Mouse (Mus musculus) lung, embryonic 15.5 days (tissue): Measurements from ENCODE around the gene Pold1. TPM values are rescaled to one million over a fixed set of nuclear protein-coding genes. Genes with fewer than 3 reads are reported as not detected.

Experiments used
- ATAC-seq: fragments of 200-750 bp; cut with Nextera tagmentation; 2 replicates; pipeline ENCODE4 v1.8.0; 2017; ENCODE audit warnings: moderate number of reproducible peaks, borderline replicate concordance; ENCODE audit not compliant: low FRiP score, low TSS enrichment; ENCODE audit errors: extremely low read depth
- H3K27ac ChIP-seq: fragments of 300-500 bp; sonication (generic); 2 replicates; pipeline ENCODE4 v1.5.1; 2015; ENCODE audit warnings: moderate library complexity, mild to moderate bottlenecking, inconsistent platforms
- H3K27me3 ChIP-seq: fragments of 300-500 bp; sonication (generic); 2 replicates; pipeline ENCODE4 v1.6.1; 2015; ENCODE audit warnings: inconsistent platforms
- H3K36me3 ChIP-seq: fragments of 300-500 bp; sonication (generic); 2 replicates; pipeline ENCODE4 v1.6.1; 2015; ENCODE audit warnings: inconsistent platforms
- H3K4me1 ChIP-seq: fragments of 300-500 bp; sonication (generic); 2 replicates; pipeline ENCODE4 v1.6.1; 2015; ENCODE audit warnings: inconsistent platforms
- H3K4me2 ChIP-seq: fragments of 300-500 bp; sonication (generic); 2 replicates; pipeline ENCODE4 v1.6.1; 2015; ENCODE audit warnings: inconsistent platforms, mild to moderate bottlenecking, moderate library complexity
- H3K4me3 ChIP-seq: fragments of 300-500 bp; sonication (generic); 2 replicates; pipeline ENCODE4 v1.5.1; 2015; ENCODE audit warnings: mild to moderate bottlenecking, inconsistent platforms
- H3K9ac ChIP-seq: fragments of 300-500 bp; sonication (generic); 2 replicates; pipeline ENCODE4 v1.6.1; 2015; ENCODE audit warnings: inconsistent platforms
- H3K9me3 ChIP-seq: fragments of 300-500 bp; sonication (generic); 2 replicates; pipeline ENCODE4 v1.6.1; 2016; ENCODE audit warnings: inconsistent platforms
- WGBS: fragments of 180-500 bp; shearing (Covaris S2); methylation state at CpG from one replicate; pipeline ENCODE4 v1.1.7; 2015; 5-methylcytosine and 5-hydroxymethylcytosine counted together
- polyA plus RNA-seq: library from polyadenylated mRNA; unstranded; fragments of >200 nt; fragmentation: Nextera tagmentation; extraction: Ambion mirVana; gene quantifications from 2 replicates; pipeline ENCODE4 v1.2.1, GENCODE M21; 2015

Pold1 gene
- polyA plus RNA-seq, 1 experiment from 2014 or later, result 112 TPM

DNA sequence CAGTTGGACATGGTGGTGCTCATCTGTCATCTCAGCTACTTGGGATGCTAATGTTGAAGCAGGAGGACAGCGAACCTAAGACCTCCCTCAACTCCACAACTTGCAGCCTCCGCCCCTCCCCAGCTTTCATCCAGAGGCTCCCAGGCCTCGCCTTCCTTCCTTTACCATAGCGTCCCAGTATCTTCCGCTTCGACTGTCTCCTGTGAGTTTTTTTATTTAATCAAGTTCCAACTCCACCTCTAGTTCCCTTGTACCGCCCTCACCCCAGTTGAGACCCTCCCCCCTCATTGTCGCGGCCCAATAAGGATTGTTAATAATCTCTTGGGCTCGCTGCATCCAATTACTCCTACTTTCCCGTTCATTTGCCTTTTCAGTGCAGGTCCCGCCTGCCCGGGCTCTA, 41.3 kb upstream of the Pold1 start:
- H3K9ac ChIP-seq, result no peak overlapping the region
- no peaks in the 10 kb centered on the region for H3K9me3 ChIP-seq
- peak overlapping the region; percentile 56 for H3K4me3 ChIP-seq

DNA sequence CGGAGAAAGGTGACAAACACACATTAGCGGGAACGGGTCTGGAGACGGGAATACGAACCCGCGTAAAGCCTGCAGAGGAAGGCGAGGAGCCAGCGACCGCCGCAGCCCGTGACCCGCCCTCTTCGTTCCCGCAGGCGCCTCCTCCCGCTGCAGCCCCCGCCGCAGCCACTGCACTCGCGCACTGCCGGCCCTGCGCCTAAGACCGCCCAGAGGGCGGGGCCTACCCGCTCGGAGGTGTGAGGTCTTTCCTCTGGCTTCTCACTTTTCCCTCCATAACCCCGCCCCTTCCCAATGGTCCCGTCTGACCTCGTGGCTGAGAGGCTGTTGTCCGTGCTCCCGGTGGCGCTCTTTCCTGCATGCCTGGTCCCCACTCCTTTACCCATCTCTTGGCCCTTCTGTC, 40.5 kb upstream of the Pold1 start:
- ATAC-seq, result peak; percentile 58
- H3K27me3 ChIP-seq, result peaks cover 83% of the 10 kb centered on the region
- no peaks in the 10 kb centered on the region for H3K9me3 ChIP-seq
- WGBS, result 1% methylated on average over 33 of the region's 33 CpGs
- peak overlapping the region; percentile 99 for H3K4me2 ChIP-seq
- H3K9ac ChIP-seq, result peak overlapping the region; percentile 25
- H3K4me3 ChIP-seq, result peak overlapping the region; percentile 56
- H3K36me3 ChIP-seq, result no peaks in the 10 kb centered on the region
- H3K4me1 ChIP-seq, result peaks cover 40% of the 10 kb centered on the region
- H3K27ac ChIP-seq, result peak overlapping the region; percentile 41; the same call in 1 of the 2 replicates

More for the DNA sequence above, 41.3 kb upstream of the Pold1 start:
- H3K27ac ChIP-seq, result no peak overlapping the region
- peaks cover 83% of the 10 kb centered on the region for H3K27me3 ChIP-seq
- H3K4me1 ChIP-seq, result peaks cover 40% of the 10 kb centered on the region
- ATAC-seq, result no peak
- peak overlapping the region; percentile 99 for H3K4me2 ChIP-seq
- H3K36me3 ChIP-seq, result no peaks in the 10 kb centered on the region
- WGBS, result 2% methylated on average over 13 of the region's 13 CpGs

DNA sequence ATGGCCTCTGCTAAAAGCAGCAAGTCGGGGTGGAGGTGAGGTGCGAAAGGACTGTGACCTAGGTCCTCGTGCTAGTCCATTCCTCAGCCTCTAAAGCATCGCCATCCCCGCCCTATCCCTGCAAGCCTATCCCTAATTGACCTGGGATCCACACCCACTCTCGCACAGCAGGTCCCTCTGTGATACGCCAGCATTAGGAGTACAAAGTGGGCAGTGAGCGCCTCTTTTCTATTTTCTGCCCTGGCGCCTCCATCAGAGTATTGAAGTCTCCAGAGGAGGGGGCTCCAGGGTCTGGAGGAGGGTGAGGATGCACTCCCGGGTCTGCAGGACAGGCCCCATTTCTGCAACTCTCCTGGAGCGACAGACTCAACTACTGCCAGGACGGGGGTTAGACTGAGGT, 39.7 kb upstream of the Pold1 start:
- Histone ChIP-seq H3K36me3 (no peaks in the 10 kb centered on the region), H3K9ac (peak overlapping the region; percentile 25; the same call in 1 of the 2 replicates), H3K27ac (no peak overlapping the region), H3K4me3 (peak overlapping the region; percentile 56), H3K4me2 (peak overlapping the region; percentile 99), H3K4me1 (peaks cover 39% of the 10 kb centered on the region), H3K9me3 (no peaks in the 10 kb centered on the region), H3K27me3 (peaks cover 79% of the 10 kb centered on the region)
- 8% methylated on average over 12 of the region's 12 CpGs for WGBS
- ATAC-seq, result no peak

DNA sequence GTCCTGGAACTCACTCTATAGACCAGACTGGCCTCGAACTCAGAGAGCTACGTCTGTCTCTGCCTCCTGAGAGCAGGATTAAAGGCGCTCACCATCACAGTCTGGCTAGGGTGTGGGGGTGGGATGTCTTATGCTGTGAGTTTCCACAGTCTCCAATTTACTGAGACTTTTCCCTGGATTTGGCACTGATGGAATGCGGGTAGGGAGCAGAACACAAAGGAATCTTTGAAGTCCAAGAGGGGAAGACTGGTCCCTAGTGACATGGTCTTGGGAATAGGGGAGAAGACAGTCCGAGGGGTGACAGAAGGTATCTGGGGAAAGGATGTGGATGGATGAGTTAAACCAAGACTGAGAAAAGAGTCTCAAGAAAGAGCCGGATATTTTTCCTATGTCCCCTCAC, 39.0 kb upstream of the Pold1 start:
- Histone ChIP-seq H3K4me3 (peak overlapping the region; percentile 56; the same call in 1 of the 2 replicates), H3K4me1 (peaks cover 41% of the 10 kb centered on the region), H3K27me3 (peaks cover 72% of the 10 kb centered on the region), H3K4me2 (peak overlapping the region; percentile 99), H3K27ac (no peak overlapping the region), H3K36me3 (no peaks in the 10 kb centered on the region), H3K9ac (no peak overlapping the region), H3K9me3 (no peaks in the 10 kb centered on the region)
- ATAC-seq, result no peak
- WGBS, result 36% methylated on average over 6 of the region's 6 CpGs

DNA sequence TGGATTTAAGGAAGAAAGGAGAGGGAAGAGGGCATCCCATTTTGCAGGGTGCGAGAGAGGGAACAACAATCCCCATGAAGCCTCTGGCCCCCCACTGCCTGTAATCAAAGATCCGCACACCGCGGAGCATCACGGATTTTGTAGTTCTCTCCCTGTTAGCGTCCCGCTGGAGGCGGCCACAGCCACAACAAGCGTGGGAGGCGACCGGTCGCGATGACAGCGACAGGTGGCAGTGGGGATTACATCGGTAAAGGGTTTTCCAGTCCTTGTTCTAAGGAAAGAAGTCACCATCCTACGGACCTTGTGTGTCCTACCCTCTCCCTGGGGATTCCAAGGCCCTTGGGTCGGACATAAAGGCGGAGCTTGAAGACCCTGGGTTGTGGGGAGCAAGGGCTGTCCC, 38.3 kb upstream of the Pold1 start:
- no peak overlapping the region for H3K9ac ChIP-seq
- H3K4me3 ChIP-seq, result peak overlapping the region; percentile 32
- peak overlapping the region; percentile 61 for H3K4me2 ChIP-seq
- ATAC-seq, result no peak
- peaks cover 65% of the 10 kb centered on the region for H3K27me3 ChIP-seq
- peaks cover 48% of the 10 kb centered on the region for H3K4me1 ChIP-seq
- 1% methylated on average over 18 of the region's 18 CpGs for WGBS
- H3K9me3 ChIP-seq, result no peaks in the 10 kb centered on the region
- no peaks in the 10 kb centered on the region for H3K36me3 ChIP-seq
- H3K27ac ChIP-seq, result no peak overlapping the region

DNA sequence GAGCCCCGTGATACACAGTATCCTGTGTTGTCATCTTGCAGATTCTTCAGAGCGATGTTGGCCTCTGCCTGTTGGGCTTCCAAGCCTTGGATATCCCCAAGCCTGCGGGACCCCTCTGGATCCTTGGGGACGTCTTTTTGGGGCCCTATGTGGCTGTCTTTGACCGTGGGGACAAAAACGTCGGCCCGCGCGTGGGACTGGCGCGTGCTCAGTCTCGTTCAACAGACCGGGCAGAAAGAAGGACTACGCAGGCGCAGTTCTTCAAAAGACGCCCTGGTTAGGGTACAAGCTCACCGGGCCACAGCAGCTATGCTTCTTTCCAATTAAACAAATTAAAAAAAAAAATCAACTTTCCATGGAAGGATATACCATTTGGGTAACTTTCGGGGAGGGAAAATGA, 37.9 kb upstream of the Pold1 start:
- no peaks in the 10 kb centered on the region for H3K9me3 ChIP-seq
- H3K4me1 ChIP-seq, result peaks cover 48% of the 10 kb centered on the region
- H3K36me3 ChIP-seq, result no peaks in the 10 kb centered on the region
- H3K9ac ChIP-seq, result no peak overlapping the region
- no peak for ATAC-seq
- WGBS, result 15% methylated on average over 19 of the region's 19 CpGs
- peak overlapping the region; percentile 61 for H3K4me2 ChIP-seq
- H3K4me3 ChIP-seq, result peak overlapping the region; percentile 32
- no peak overlapping the region for H3K27ac ChIP-seq
- H3K27me3 ChIP-seq, result peaks cover 61% of the 10 kb centered on the region

DNA sequence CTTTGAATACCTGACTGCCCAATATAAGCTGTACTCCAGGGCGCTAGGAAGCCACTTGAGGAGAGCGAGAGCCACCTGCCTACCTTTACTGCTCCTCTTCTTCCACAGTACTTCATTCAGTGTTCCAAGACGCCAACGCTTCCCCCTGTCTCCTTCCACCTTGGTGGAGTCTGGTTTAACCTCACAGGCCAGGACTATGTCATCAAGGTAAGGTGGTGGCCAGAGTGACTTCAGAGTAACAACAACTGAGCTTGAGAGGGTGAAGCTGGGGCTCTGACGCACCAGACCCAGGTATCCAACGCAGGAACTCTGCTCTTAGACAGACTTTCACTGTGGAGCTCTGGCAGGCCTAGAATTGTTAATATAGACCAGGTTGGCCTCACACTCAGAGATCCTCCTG, 37.0 kb upstream of the Pold1 start:
- no peak for ATAC-seq

DNA sequence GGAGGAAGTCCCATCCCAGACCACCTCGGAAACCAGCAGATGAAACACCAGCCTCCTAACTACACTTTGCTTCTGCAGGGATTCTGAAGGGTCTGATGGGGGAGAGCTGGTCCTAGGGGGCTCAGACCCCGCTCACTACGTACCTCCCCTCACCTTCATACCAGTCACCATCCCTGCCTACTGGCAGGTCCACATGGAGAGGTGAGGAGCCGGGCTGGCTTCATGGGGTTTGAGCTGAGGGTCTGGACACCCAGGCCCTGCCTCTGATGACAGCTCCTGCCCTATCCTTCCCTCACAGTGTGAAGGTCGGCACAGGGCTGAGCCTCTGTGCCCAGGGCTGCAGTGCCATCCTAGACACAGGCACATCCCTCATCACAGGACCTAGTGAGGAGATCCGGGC, 36.3 kb upstream of the Pold1 start:
- no peak for ATAC-seq
- Histone ChIP-seq H3K9me3 (no peaks in the 10 kb centered on the region), H3K4me3 (no peak overlapping the region), H3K27me3 (peaks cover 46% of the 10 kb centered on the region), H3K36me3 (no peaks in the 10 kb centered on the region), H3K9ac (no peak overlapping the region), H3K4me2 (no peak overlapping the region), H3K27ac (no peak overlapping the region), H3K4me1 (peaks cover 35% of the 10 kb centered on the region)
- 84% methylated on average over 6 of the region's 6 CpGs for WGBS

More for the DNA sequence above, 37.0 kb upstream of the Pold1 start:
- peaks cover 52% of the 10 kb centered on the region for H3K27me3 ChIP-seq
- WGBS, result 86% methylated on average over 6 of the region's 6 CpGs
- no peak overlapping the region for H3K27ac ChIP-seq
- H3K9me3 ChIP-seq, result no peaks in the 10 kb centered on the region
- no peak overlapping the region for H3K4me2 ChIP-seq
- H3K9ac ChIP-seq, result no peak overlapping the region
- no peak overlapping the region for H3K4me3 ChIP-seq
- no peaks in the 10 kb centered on the region for H3K36me3 ChIP-seq
- peaks cover 40% of the 10 kb centered on the region for H3K4me1 ChIP-seq

DNA sequence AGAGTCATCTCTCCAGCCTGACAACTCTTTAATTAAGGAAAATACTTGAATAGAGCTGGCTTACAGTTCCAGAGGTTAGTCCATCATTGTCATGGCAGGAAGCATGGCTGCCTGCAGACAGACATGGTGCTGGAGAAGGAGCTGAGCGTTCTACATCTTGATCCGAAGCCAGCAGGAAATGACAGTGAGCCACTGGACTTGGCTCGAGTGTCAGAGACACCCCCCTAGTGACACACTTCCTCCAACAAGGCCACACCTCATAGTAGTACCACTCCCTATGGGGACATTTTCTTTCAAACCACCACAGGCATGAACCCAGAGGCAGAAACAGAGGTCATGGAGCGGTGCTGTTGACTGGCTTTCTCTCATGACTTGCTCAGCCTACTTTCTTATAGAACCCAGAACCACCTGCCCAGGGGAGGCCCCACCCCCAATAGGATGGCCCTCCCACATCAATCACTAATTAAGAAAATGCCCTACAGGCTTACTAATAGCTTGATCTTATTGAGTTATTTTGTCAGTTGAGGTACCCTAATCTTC, 35.7 kb upstream of the Pold1 start:
- Histone ChIP-seq H3K4me3 (no peak overlapping the region), H3K4me1 (peaks cover 29% of the 10 kb centered on the region), H3K27ac (no peak overlapping the region), H3K9ac (no peak overlapping the region), H3K9me3 (no peaks in the 10 kb centered on the region), H3K27me3 (peaks cover 40% of the 10 kb centered on the region), H3K36me3 (no peaks in the 10 kb centered on the region), H3K4me2 (no peak overlapping the region)
- ATAC-seq, result no peak
- WGBS, result 63% methylated on average over 4 of the region's 4 CpGs

DNA sequence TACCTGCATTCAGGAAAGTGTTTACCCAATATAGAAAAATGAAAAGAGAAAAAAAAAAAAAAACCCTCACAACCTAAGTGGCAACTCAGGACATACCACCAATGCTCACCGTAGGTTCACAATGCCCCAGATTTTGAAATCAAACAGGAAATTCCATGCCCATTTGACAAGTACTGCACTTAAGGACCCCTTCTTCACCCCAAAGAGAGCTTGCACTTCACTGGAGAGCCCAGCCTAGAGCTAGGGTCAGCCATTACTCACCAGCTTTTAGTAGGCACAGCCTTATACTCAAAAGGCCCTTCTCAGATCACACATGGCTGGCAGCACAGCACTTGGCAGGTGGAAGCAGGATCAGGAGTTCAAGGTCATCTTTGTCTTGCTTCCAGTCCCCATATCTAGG, 34.5 kb upstream of the Pold1 start:
- 21% methylated on average over 1 of the region's 1 CpGs for WGBS
- H3K4me2 ChIP-seq, result no peak overlapping the region
- no peak overlapping the region for H3K9ac ChIP-seq
- H3K4me1 ChIP-seq, result peaks cover 17% of the 10 kb centered on the region
- H3K27ac ChIP-seq, result peak overlapping the region; percentile 94
- no peaks in the 10 kb centered on the region for H3K9me3 ChIP-seq
- peak; percentile 55 for ATAC-seq
- peaks cover 29% of the 10 kb centered on the region for H3K27me3 ChIP-seq
- no peak overlapping the region for H3K4me3 ChIP-seq
- H3K36me3 ChIP-seq, result no peaks in the 10 kb centered on the region

DNA sequence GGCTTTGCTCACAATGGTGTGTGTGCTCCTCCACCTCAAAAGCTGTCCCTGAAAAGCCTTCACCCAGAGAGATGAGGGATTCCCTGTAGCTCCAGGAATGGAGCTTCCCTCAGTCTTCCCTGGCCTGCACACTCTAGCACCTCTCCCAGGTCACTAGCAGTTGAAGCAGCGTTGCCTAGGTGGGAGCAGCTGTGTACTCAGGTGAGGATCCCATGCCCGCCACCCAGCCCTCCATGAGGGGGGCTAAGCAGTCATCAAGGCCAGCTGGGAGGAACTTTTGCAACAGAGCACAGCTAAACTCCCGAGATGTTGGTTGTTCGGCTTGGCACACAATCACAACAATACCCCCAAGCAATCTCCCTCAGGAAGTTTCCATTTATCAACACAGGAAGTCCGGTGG, 34.1 kb upstream of the Pold1 start:
- H3K4me2 ChIP-seq, result peak overlapping the region; percentile 33
- H3K36me3 ChIP-seq, result no peaks in the 10 kb centered on the region
- H3K27ac ChIP-seq, result peak overlapping the region; percentile 94
- H3K9ac ChIP-seq, result no peak overlapping the region
- no peak overlapping the region for H3K4me3 ChIP-seq
- H3K4me1 ChIP-seq, result peaks cover 16% of the 10 kb centered on the region
- H3K27me3 ChIP-seq, result peaks cover 25% of the 10 kb centered on the region
- peak; percentile 51 for ATAC-seq
- 50% methylated on average over 5 of the region's 5 CpGs for WGBS
- no peaks in the 10 kb centered on the region for H3K9me3 ChIP-seq

DNA sequence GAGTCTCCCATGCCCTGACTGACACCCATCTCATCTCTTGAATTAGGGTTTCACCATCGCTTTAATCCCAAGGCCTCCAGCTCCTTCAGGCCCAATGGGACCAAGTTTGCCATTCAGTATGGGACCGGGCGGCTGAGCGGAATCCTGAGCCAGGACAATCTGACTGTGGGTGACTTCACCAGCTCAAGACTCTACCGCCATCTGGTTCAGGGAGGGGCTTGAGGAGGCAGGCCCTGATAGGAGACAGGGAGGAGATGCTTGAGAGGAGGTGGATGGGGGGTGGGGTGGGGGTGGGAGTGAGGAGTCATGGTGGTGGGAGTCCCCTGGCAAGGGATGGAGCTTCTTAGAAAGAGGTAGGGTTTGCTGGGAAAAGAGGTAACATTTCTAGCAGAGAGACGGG, 33.0 kb upstream of the Pold1 start:
- no peak overlapping the region for H3K4me3 ChIP-seq
- H3K27ac ChIP-seq, result 0 out of 2 replicates have a peak overlapping the region, but pooled peaks have one; percentile 94
- 65% methylated on average over 6 of the region's 6 CpGs for WGBS
- no peak for ATAC-seq
- no peaks in the 10 kb centered on the region for H3K9me3 ChIP-seq
- H3K9ac ChIP-seq, result no peak overlapping the region
- H3K4me1 ChIP-seq, result peaks cover 16% of the 10 kb centered on the region
- peaks cover 14% of the 10 kb centered on the region for H3K27me3 ChIP-seq
- H3K36me3 ChIP-seq, result no peaks in the 10 kb centered on the region
- no peak overlapping the region for H3K4me2 ChIP-seq
